8 mouse cellular contexts compared by ENCODE assay signal in the genomic region with DNA sequence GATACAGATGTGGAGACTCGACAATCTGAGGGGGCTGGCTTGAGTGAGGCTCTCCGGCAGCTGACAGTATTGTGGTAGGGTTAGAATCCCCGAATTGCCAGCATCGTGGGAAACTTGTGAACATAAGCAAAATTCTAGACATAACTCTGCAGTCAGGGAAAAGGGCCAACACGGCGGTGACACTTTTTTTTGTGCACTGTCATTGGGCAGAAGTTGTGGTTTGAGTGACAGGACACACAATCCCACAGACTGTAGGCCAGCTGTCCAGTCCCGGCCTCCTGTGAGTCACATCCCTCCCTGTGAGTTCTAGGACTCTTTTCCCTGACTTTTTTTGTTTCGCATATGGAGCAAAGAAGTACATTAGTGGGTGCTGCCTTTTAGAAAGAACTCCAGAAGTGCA. TPM values are rescaled to one million over a fixed set of nuclear protein-coding genes. Genes with fewer than 3 reads are reported as not detected.
DNase-seq lines count a peak whose midpoint lies in the region; ATAC-seq and TF ChIP-seq lines count a peak whose summit lies in the region.

No protein-coding gene starts in this region.

- H3K9ac ChIP-seq in heart, embryonic 14.5 days (ENCODE audit: low read length): no peak overlapping the region
- H3K9ac ChIP-seq in forebrain, embryonic 15.5 days (replicated peaks): peak overlapping the region; percentile 81; the same call in 1 of the 2 replicates

- no peak for TF ChIP-seq CTCF in G1E (IDR thresholded peaks at IDR 0.05; ENCODE audit: low read depth, low read length)

- ATAC-seq in heart, embryonic 14.5 days (ENCODE audit: insufficient number of reproducible peaks, insufficient read depth, low FRiP score, low read depth): no peak
- ATAC-seq in G1E (ENCODE audit: extremely low read depth, insufficient number of reproducible peaks, low FRiP score, poor library complexity, severe bottlenecking): no peak
- ATAC-seq in forebrain, embryonic 15.5 days (replicated peaks): no peak
- ATAC-seq in CD4-positive, CD25-positive, alpha-beta regulatory T cell, adult 4 months: no peak

- H3K36me3 ChIP-seq in heart, embryonic 14.5 days (ENCODE audit: control insufficient read depth, insufficient read depth, low read length): peaks cover 27% of the 10 kb centered on the region
- peaks cover 39% of the 10 kb centered on the region for H3K36me3 ChIP-seq in G1E (replicated peaks)
- H3K36me3 ChIP-seq in forebrain, embryonic 15.5 days: peaks cover 29% of the 10 kb centered on the region; the same call in 1 of the 2 replicates
- 0 out of 2 replicates have a peak, but pooled peaks cover 13% of the 10 kb centered on the region for H3K36me3 ChIP-seq in midbrain, embryonic 10.5 days

- DNase-seq in heart, adult 9 months (ENCODE audit: low spot score in 2 of 2): no peak
- DNase-seq in G1E (ENCODE audit: low spot score): no peak
- DNase-seq in midbrain, embryonic 10.5 days (ENCODE audit: low spot score): no peak
- DNase-seq in ovary, postnatal 14 days (ENCODE audit: low spot score): no peak
- DNase-seq in layer of hippocampus, postnatal 36 days: no peak

- H3K27ac ChIP-seq in heart, embryonic 14.5 days (replicated peaks in 1 of 2; ENCODE audit: control insufficient read depth in 1 of 2, insufficient read depth in 1 of 2, low read depth in 2 of 2, low read length in 2 of 2): no peak overlapping the region
- H3K27ac ChIP-seq in forebrain, embryonic 15.5 days (replicated peaks): no peak overlapping the region
- H3K27ac ChIP-seq in midbrain, embryonic 10.5 days (replicated peaks): no peak overlapping the region

- no peaks in the 10 kb centered on the region for H3K9me3 ChIP-seq in heart, embryonic 14.5 days (ENCODE audit: control insufficient read depth, low read length)
- H3K9me3 ChIP-seq in G1E (replicated peaks): no peaks in the 10 kb centered on the region
- no peaks in the 10 kb centered on the region for H3K9me3 ChIP-seq in forebrain, embryonic 15.5 days
- no peaks in the 10 kb centered on the region for H3K9me3 ChIP-seq in midbrain, embryonic 10.5 days (replicated peaks)

- H3K4me2 ChIP-seq in heart, embryonic 14.5 days (ENCODE audit: low read length): peak overlapping the region; percentile 83
- H3K4me2 ChIP-seq in forebrain, embryonic 15.5 days (replicated peaks): peak overlapping the region; percentile 85

- WGBS in heart, embryonic 14.5 days: 82% methylated on average over 8 of the region's 8 CpGs
- WGBS in forebrain, embryonic 15.5 days: 80% methylated on average over 8 of the region's 8 CpGs
- 84% methylated on average over 8 of the region's 8 CpGs for WGBS in midbrain, embryonic 10.5 days

- no peak overlapping the region for H3K4me3 ChIP-seq in heart, embryonic 14.5 days (ENCODE audit: control insufficient read depth in 1 of 2, insufficient read depth in 1 of 2, low read depth in 1 of 2, low read length in 2 of 2)
- peak overlapping the region; percentile 90; the same call in 1 of the 2 replicates for H3K4me3 ChIP-seq in G1E (ENCODE audit: low read depth, low read length)
- peak overlapping the region; percentile 68 for H3K4me3 ChIP-seq in forebrain, embryonic 15.5 days
- peak overlapping the region; percentile 67; the same call in 1 of the 2 replicates for H3K4me3 ChIP-seq in midbrain, embryonic 10.5 days

- H3K4me1 ChIP-seq in heart, embryonic 14.5 days (ENCODE audit: control insufficient read depth in 2 of 2, insufficient read depth in 2 of 2, low read length in 2 of 2): peaks cover 3 to 10% of the 10 kb centered on the region in 2 experiments; a peak in 3 of 4 replicates
- peaks cover 31% of the 10 kb centered on the region for H3K4me1 ChIP-seq in G1E (ENCODE audit: insufficient read depth, low read depth, low read length)
- peaks cover 24% of the 10 kb centered on the region for H3K4me1 ChIP-seq in forebrain, embryonic 15.5 days
- H3K4me1 ChIP-seq in midbrain, embryonic 10.5 days: peaks cover 23% of the 10 kb centered on the region

- H3K27me3 ChIP-seq in heart, embryonic 14.5 days (ENCODE audit: control insufficient read depth, insufficient read depth, low read length): peaks cover 5% of the 10 kb centered on the region; the same call in 1 of the 2 replicates
- peaks cover 8% of the 10 kb centered on the region for H3K27me3 ChIP-seq in G1E (ENCODE audit: insufficient read depth, low read length)
- H3K27me3 ChIP-seq in forebrain, embryonic 15.5 days: no peaks in the 10 kb centered on the region
- H3K27me3 ChIP-seq in midbrain, embryonic 10.5 days (ENCODE audit: low read depth, poor library complexity, severe bottlenecking): peaks cover 14% of the 10 kb centered on the region

RNA-seq across cellular contexts. Expression of a gene that starts 1.3 kb away (rescaled TPM):
- polyA plus RNA-seq in heart, embryonic 14.5 days (2014; fragmentation: Nextera tagmentation; extraction: Ambion mirVana): 4.8 TPM in 2 replicates
- total RNA-seq in G1E (2014; fragmentation: Nextera tagmentation): 5.0 and 6.9 TPM in 2 replicates
- total RNA-seq in G1E (2017): 10.2 and 10.3 TPM in 2 replicates
- 7.8 and 10.3 TPM in 2 replicates for polyA plus RNA-seq in G1E (2012)
- polyA plus RNA-seq in forebrain, embryonic 15.5 days (2015; fragmentation: Nextera tagmentation; extraction: Ambion mirVana): 13.5 TPM in 2 replicates
- polyA plus RNA-seq in midbrain, embryonic 10.5 days (2016; fragmentation: Nextera tagmentation; extraction: Ambion mirVana): 6.3 and 7.2 TPM in 2 replicates
- 10 to 100 TPM in 1 of 2 experiments, 1 to 10 TPM in 1; 9.8 to 13.0 TPM for total RNA-seq in layer of hippocampus, postnatal 36 days (2021)
- polyA plus RNA-seq in CD4-positive, CD25-positive, alpha-beta regulatory T cell, adult 4 months (2017; shearing (Covaris generic)): 1 to 10 TPM; 2.2 to 2.8 TPM

RNA-seq across cellular contexts. Expression of a gene that starts 25.6 kb away (rescaled TPM):
- 16.5 and 17.9 TPM in 2 replicates for polyA plus RNA-seq in heart, embryonic 14.5 days (2014; fragmentation: Nextera tagmentation; extraction: Ambion mirVana)
- total RNA-seq in G1E (2014; fragmentation: Nextera tagmentation) (44.0 and 48.2 TPM in 2 replicates), G1E (2017) (52.9 and 80.4 TPM in 2 replicates)
- polyA plus RNA-seq in G1E (2012): 18.5 and 23.4 TPM in 2 replicates
- 40.2 and 41.3 TPM in 2 replicates for polyA plus RNA-seq in forebrain, embryonic 15.5 days (2015; fragmentation: Nextera tagmentation; extraction: Ambion mirVana)
- 25.0 and 28.4 TPM in 2 replicates for polyA plus RNA-seq in midbrain, embryonic 10.5 days (2016; fragmentation: Nextera tagmentation; extraction: Ambion mirVana)
- 10 to 100 TPM; 51.3 to 53.3 TPM for total RNA-seq in layer of hippocampus, postnatal 36 days (2021)
- polyA plus RNA-seq in CD4-positive, CD25-positive, alpha-beta regulatory T cell, adult 4 months (2017; shearing (Covaris generic)): 10 to 100 TPM; 32.1 to 43.4 TPM

Comparison
In these comparisons a context has a peak if more than half of its experiments do, and no peak if none do; other contexts are left out.
1. H3K4me3 ChIP-seq: peak in G1E (single experiment), forebrain, embryonic 15.5 days (single experiment) and midbrain, embryonic 10.5 days (single experiment); none in heart, embryonic 14.5 days (0 of 2).